Mouse (Mus musculus) C2C12 (cell line): ENCODE data around the gene Vmn2r19. TPM values are rescaled to one million over a fixed set of nuclear protein-coding genes. Genes with fewer than 3 reads are reported as not detected.

Experiments used
- H3K27me3 ChIP-seq: one replicate; pipeline ENCODE4 v1.6.1; 2011; ENCODE audit not compliant: control insufficient read depth, insufficient read depth, insufficient read length
- H3K36me3 ChIP-seq: one replicate; pipeline ENCODE4 v1.6.1; 2011; ENCODE audit not compliant: control insufficient read depth, insufficient read depth
- H3K4me3 ChIP-seq: one replicate; pipeline ENCODE4 v1.5.1; 2011; ENCODE audit warnings: mild to moderate bottlenecking, control low read depth; ENCODE audit not compliant: poor library complexity, insufficient read depth, severe bottlenecking
- H3K79me2 ChIP-seq: one replicate; pipeline ENCODE4 v1.6.1; 2011; ENCODE audit not compliant: control insufficient read depth, insufficient read depth
- H3K79me3 ChIP-seq: one replicate; pipeline ENCODE4 v1.6.1; 2011; ENCODE audit warnings: low read depth, control low read depth
- H3ac ChIP-seq: one replicate; pipeline ENCODE3; 2011; ENCODE audit warnings: low read depth; ENCODE audit not compliant: control insufficient read depth, insufficient read length
- CEBPB ChIP-seq: IDR thresholded peaks from one replicate; pipeline ENCODE4 v1.6.1; 2011; ENCODE audit warnings: low read depth, mild to moderate bottlenecking, control low read depth, moderate library complexity
- CTCF ChIP-seq: IDR thresholded peaks from one replicate; pipeline ENCODE4 v1.5.1; 2011; ENCODE audit not compliant: control insufficient read depth, insufficient read depth, insufficient read length
- FOSL1 ChIP-seq: IDR thresholded peaks from one replicate; pipeline ENCODE4 v1.8.0; 2011; ENCODE audit warnings: mild to moderate bottlenecking, low read length; ENCODE audit not compliant: poor library complexity, insufficient read depth, severe bottlenecking
- MAX ChIP-seq: IDR thresholded peaks from one replicate; pipeline ENCODE4 v1.6.1; 2011; ENCODE audit warnings: mild to moderate bottlenecking, control low read depth
- MYOD1 ChIP-seq: IDR thresholded peaks from one replicate; pipeline ENCODE4 v1.6.1; 2011; ENCODE audit warnings: low read depth; ENCODE audit not compliant: control insufficient read depth, insufficient read length
- MYOG ChIP-seq: IDR thresholded peaks from one replicate; pipeline ENCODE4 v1.6.1; 2011; ENCODE audit not compliant: control insufficient read depth, insufficient read length; ENCODE audit errors: extremely low read depth
- USF1 ChIP-seq: IDR thresholded peaks from one replicate; pipeline ENCODE4 v1.6.1; 2011; ENCODE audit warnings: low read depth, mild to moderate bottlenecking, control low read depth, moderate library complexity
- polyA plus RNA-seq: library from polyadenylated mRNA; unstranded; fragments of >200 nt; fragmentation: generic; extraction: Trizol; gene quantifications from one replicate; pipeline ENCODE4 v1.2.1, GENCODE M21; 2012; ENCODE audit warnings: missing spikeins

Gene Vmn2r19
- polyA plus RNA-seq, 1 experiment, result not detected

GRCm38 (mm10) chr6:123346141-123346540 is 38.0 kb downstream of the Vmn2r19 start:
- Histone ChIP-seq H3K79me3 (no peaks in the 10 kb centered on the region), H3K27me3 (no peaks in the 10 kb centered on the region), H3K4me3 (no peak overlapping the region), H3K79me2 (no peaks in the 10 kb centered on the region), H3K36me3 (no peaks in the 10 kb centered on the region), H3ac (no peak overlapping the region)
- no peak for TF ChIP-seq FOSL1
- no peak for TF ChIP-seq CTCF
- TF ChIP-seq USF1, result no peak
- TF ChIP-seq MYOG, result no peak
- TF ChIP-seq MYOD1, result no peak
- TF ChIP-seq MAX, result no peak
- TF ChIP-seq CEBPB, result no peak

Other genes with a start within 250 kb of the Vmn2r19 start
- gene Clec4a2, start 201.9 kb upstream of the Vmn2r19 start, polyA plus RNA-seq, result not detected
- not detected for gene Clec4b2, start 135.4 kb upstream of the Vmn2r19 start, polyA plus RNA-seq
- not detected for gene Clec4n, start 78.5 kb upstream of the Vmn2r19 start, polyA plus RNA-seq
- 0.30 TPM for gene Clec4d, start 46.2 kb upstream of the Vmn2r19 start, polyA plus RNA-seq
- gene Clec4e, start 18.5 kb upstream of the Vmn2r19 start, polyA plus RNA-seq, result not detected
- not detected for gene Vmn2r20, start 109.8 kb downstream of the Vmn2r19 start, polyA plus RNA-seq
- not detected for gene Vmn2r21, start 225.1 kb downstream of the Vmn2r19 start, polyA plus RNA-seq